Mouse (Mus musculus): ENCODE data around the gene Naalad2.

- TF ChIP-seq CTCF (IDR thresholded peaks at IDR 0.05; ENCODE audit: low read depth) (no peak), EP300 (IDR thresholded peaks at IDR 0.05; ENCODE audit: low read depth) (no peak)
Observed at GRCm38 (mm10) chr9:18293026-18293781, 109.6 kb downstream of the Naalad2 start.
